Mouse (Mus musculus): ENCODE measurements around the gene Stard3.

The Stard3 gene

GRCm38 (mm10) chr11:98348083-98348961 is 9.8 kb upstream of the Stard3 start, which contains the start of gene Ppp1r1b:
TSS of gene Ppp1r1b (plus strand) at chr11:98348404.
- peak; percentile 60 to 71 for DNase-seq

- no peak for DNase-seq
Measured at GRCm38 (mm10) chr11:98349308-98349707, 8.9 kb upstream of the Stard3 start.

GRCm38 (mm10) chr11:98352272-98352990 is 5.7 kb upstream of the Stard3 start:
- peak; percentile 63 to 76 for DNase-seq

GRCm38 (mm10) chr11:98353651-98354211 is 4.4 kb upstream of the Stard3 start:
- peak; percentile 79 to 85 for DNase-seq

GRCm38 (mm10) chr11:98354445-98354844 is 3.7 kb upstream of the Stard3 start:
- no peak for DNase-seq

- peak in 1 of 2 experiments; percentile 65 for DNase-seq
Measured at GRCm38 (mm10) chr11:98355732-98356299, 2.4 kb upstream of the Stard3 start.

GRCm38 (mm10) chr11:98356625-98357394 is 1.4 kb upstream of the Stard3 start:
- peak; percentile 31 to 60 for DNase-seq

GRCm38 (mm10) chr11:98357396-98358160 is 590 bp upstream of the Stard3 start:
- DNase-seq: peak in 1 of 2 experiments; percentile 52

GRCm38 (mm10) chr11:98360866-98361521 is 2.8 kb downstream of the Stard3 start:
- DNase-seq: no peak

- peak; percentile 64 to 78 for DNase-seq
Measured at GRCm38 (mm10) chr11:98363817-98364216, 5.6 kb downstream of the Stard3 start.

GRCm38 (mm10) chr11:98364410-98364809 is 6.2 kb downstream of the Stard3 start:
- DNase-seq: peak in 1 of 2 experiments; percentile 58

- DNase-seq: no peak
Measured at GRCm38 (mm10) chr11:98366290-98366689, 8.1 kb downstream of the Stard3 start.

GRCm38 (mm10) chr11:98367171-98367862 is 9.1 kb downstream of the Stard3 start:
- DNase-seq: no peak

- no peak for DNase-seq
Measured at GRCm38 (mm10) chr11:98367863-98368186, 9.7 kb downstream of the Stard3 start.

GRCm38 (mm10) chr11:98369337-98369736 is 11.2 kb downstream of the Stard3 start:
- DNase-seq: no peak

- no peak for DNase-seq
Measured at GRCm38 (mm10) chr11:98370588-98370987, 12.4 kb downstream of the Stard3 start.

GRCm38 (mm10) chr11:98371556-98372240 is 13.5 kb downstream of the Stard3 start:
- DNase-seq: no peak

GRCm38 (mm10) chr11:98372406-98372805 is 14.2 kb downstream of the Stard3 start:
- DNase-seq: peak in 1 of 2 experiments; percentile 67

GRCm38 (mm10) chr11:98373244-98373643 is 15.1 kb downstream of the Stard3 start:
- DNase-seq: no peak

GRCm38 (mm10) chr11:98374266-98374665 is 16.1 kb downstream of the Stard3 start:
- no peak for DNase-seq
